Mouse (Mus musculus): ENCODE results near the gene Mrtfa. TPM values are rescaled to one million over a fixed set of nuclear protein-coding genes. Genes with fewer than 3 reads are reported as not detected.

The Mrtfa gene
- polyA plus RNA-seq, 3 experiments from 2014 or later = 47.3 to 66.5 (median 48.1) TPM

GRCm38 (mm10) chr15:81098689-81099088, 91.9 kb downstream of the Mrtfa start:
- no peak for ATAC-seq

- peak; percentile 79 for ATAC-seq
Observed at GRCm38 (mm10) chr15:81097896-81098295, 92.7 kb downstream of the Mrtfa start.

- ATAC-seq = peak; percentile 71
Observed at GRCm38 (mm10) chr15:81097456-81097855, 93.1 kb downstream of the Mrtfa start.

- ATAC-seq = no peak
Observed at GRCm38 (mm10) chr15:81096329-81097055, 94.1 kb downstream of the Mrtfa start.

GRCm38 (mm10) chr15:81093032-81093431, 97.5 kb downstream of the Mrtfa start:
- no peak for ATAC-seq

- no peak for ATAC-seq
Observed at GRCm38 (mm10) chr15:81091718-81092117, 98.8 kb downstream of the Mrtfa start.

GRCm38 (mm10) chr15:81087529-81087928, 103.0 kb downstream of the Mrtfa start:
- no peak for ATAC-seq

- no peak for ATAC-seq
Observed at GRCm38 (mm10) chr15:81086644-81087480, 103.7 kb downstream of the Mrtfa start.

GRCm38 (mm10) chr15:81083826-81084225, 106.7 kb downstream of the Mrtfa start:
- no peak for ATAC-seq

- ATAC-seq = no peak
Observed at GRCm38 (mm10) chr15:81083281-81083680, 107.3 kb downstream of the Mrtfa start.

GRCm38 (mm10) chr15:81081216-81081615, 109.3 kb downstream of the Mrtfa start:
- peak; percentile 79 for ATAC-seq

GRCm38 (mm10) chr15:81080405-81080804, 110.2 kb downstream of the Mrtfa start:
- ATAC-seq = peak; percentile 72

GRCm38 (mm10) chr15:81079255-81079654, 111.3 kb downstream of the Mrtfa start:
- no peak for ATAC-seq

- ATAC-seq = no peak
Observed at GRCm38 (mm10) chr15:81077551-81077950, 113.0 kb downstream of the Mrtfa start.

- no peak for ATAC-seq
Observed at GRCm38 (mm10) chr15:81074543-81074942, 116.0 kb downstream of the Mrtfa start.

GRCm38 (mm10) chr15:81073751-81074150, 116.8 kb downstream of the Mrtfa start:
- ATAC-seq = no peak

GRCm38 (mm10) chr15:81072748-81073147, 117.8 kb downstream of the Mrtfa start:
- ATAC-seq = no peak

- no peak for ATAC-seq
Observed at GRCm38 (mm10) chr15:81070470-81070869, 120.1 kb downstream of the Mrtfa start.

- no peak for ATAC-seq
Observed at GRCm38 (mm10) chr15:81068641-81069381, 121.7 kb downstream of the Mrtfa start.

GRCm38 (mm10) chr15:81067761-81068160, 122.8 kb downstream of the Mrtfa start:
- no peak for ATAC-seq

- no peak for ATAC-seq
Observed at GRCm38 (mm10) chr15:81066976-81067375, 123.6 kb downstream of the Mrtfa start.

GRCm38 (mm10) chr15:81064661-81065060, 125.9 kb downstream of the Mrtfa start:
- ATAC-seq = no peak

- ATAC-seq = no peak
Observed at GRCm38 (mm10) chr15:81064143-81064542, 126.4 kb downstream of the Mrtfa start.
